Mouse (Mus musculus) neural tube, embryonic 14.5 days (tissue): ENCODE results near the gene Gab2. TPM values are rescaled to one million over a fixed set of nuclear protein-coding genes. Genes with fewer than 3 reads are reported as not detected.

Experiments
- ATAC-seq: fragments of 200-750 bp; cut with Nextera tagmentation; 2 replicates; pipeline ENCODE4 v1.8.0; 2017; ENCODE audit warnings: low read depth, mild to moderate bottlenecking, moderate TSS enrichment, moderate library complexity
- H3K27ac ChIP-seq: fragments of 300-500 bp; sonication (generic); 2 replicates; pipeline ENCODE4 v1.5.1; 2014; ENCODE audit warnings: low read depth, mild to moderate bottlenecking, control low read depth, low read length, moderate library complexity, mixed read lengths
- H3K27me3 ChIP-seq: fragments of 300-500 bp; sonication (generic); 2 replicates; pipeline ENCODE4 v1.6.1; 2014; ENCODE audit warnings: low read length; ENCODE audit not compliant: control insufficient read depth, insufficient read depth
- H3K36me3 ChIP-seq: fragments of 300-500 bp; sonication (generic); 2 replicates; pipeline ENCODE4 v1.6.1; 2014; ENCODE audit warnings: low read length, mixed read lengths; ENCODE audit not compliant: control insufficient read depth, insufficient read depth
- H3K4me1 ChIP-seq: fragments of 300-500 bp; sonication (generic); 2 replicates; pipeline ENCODE4 v1.6.1; 2014; ENCODE audit warnings: low read length; ENCODE audit not compliant: control insufficient read depth, insufficient read depth
- H3K4me2 ChIP-seq: fragments of 300-500 bp; sonication (generic); 2 replicates; pipeline ENCODE4 v1.6.1; 2014; ENCODE audit warnings: mild to moderate bottlenecking, low read depth, low read length, control low read depth
- H3K4me3 ChIP-seq: fragments of 300-500 bp; sonication (generic); 2 replicates; pipeline ENCODE4 v1.5.1; 2014; ENCODE audit warnings: low read depth, low read length, control low read depth, mixed read lengths
- H3K9ac ChIP-seq: fragments of 300-500 bp; sonication (generic); replicated peaks from 2 replicates; pipeline ENCODE4 v1.6.1; 2014; ENCODE audit warnings: low read depth, mild to moderate bottlenecking, control low read depth, low read length, mixed read lengths
- H3K9me3 ChIP-seq: fragments of 300-500 bp; sonication (generic); 2 replicates; pipeline ENCODE4 v1.6.1; 2016; ENCODE audit warnings: low read length; ENCODE audit not compliant: control insufficient read depth
- WGBS: fragments of 180-500 bp; shearing (Covaris S2); extraction: QIAGEN DNeasy Blood & Tissue Kit; methylation state at CpG from one replicate; pipeline ENCODE4 v1.1.7; 2014; 5-methylcytosine and 5-hydroxymethylcytosine counted together
- polyA plus RNA-seq: library from polyadenylated mRNA; unstranded; fragments of >200 nt; fragmentation: Nextera tagmentation; extraction: Ambion mirVana; gene quantifications from 2 replicates; pipeline ENCODE4 v1.2.1, GENCODE M21; 2014

Gab2 gene
- 13.8 and 18.1 TPM in 2 replicates for polyA plus RNA-seq

DNA sequence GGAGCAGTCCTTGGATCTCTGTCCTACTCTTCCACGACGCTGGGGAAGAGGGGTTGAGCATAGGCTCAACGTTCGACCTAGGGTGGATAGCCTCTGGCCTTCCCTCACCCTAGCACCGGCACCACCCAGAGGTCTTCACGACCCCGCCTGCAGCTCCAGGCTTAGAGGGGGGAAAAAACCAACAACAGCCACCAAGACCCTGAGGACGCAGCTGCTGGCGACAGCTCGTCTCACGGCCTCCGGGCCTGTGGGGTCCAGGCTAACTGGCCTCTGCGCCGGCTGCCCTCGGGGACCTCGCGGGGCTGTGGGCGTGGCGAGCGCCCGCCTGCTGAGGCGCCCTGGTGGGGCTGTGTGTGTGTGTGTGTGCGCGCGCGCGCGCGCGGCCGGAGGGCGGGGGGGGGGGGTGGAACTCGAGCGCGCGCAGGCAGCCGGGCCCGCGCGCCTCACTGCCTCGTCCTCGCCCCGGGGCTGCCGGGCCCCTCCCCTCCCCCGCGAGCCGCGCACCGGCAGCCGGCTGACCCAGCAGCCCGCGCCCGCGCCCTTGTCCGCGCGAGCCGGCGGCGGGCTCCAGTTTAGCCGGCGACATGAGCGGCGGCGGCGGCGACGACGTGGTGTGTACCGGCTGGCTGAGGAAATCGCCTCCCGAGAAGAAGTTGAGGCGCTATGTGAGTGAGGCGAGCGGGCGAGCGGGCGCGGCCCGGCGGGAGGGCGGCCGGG lies at the start of gene Gab2:
TSS of gene Gab2 (plus strand) at position 345 of the 717 bp plus-strand sequence.
- Histone ChIP-seq H3K9ac (peak within 1 kb of the TSS; percentile 93), H3K27ac (peak within 1 kb of the TSS; percentile 85), H3K27me3 (0 out of 2 replicates have a peak, but pooled peaks cover 2% of the 10 kb centered on the region), H3K4me2 (peak within 1 kb of the TSS; percentile 77), H3K4me3 (peak within 1 kb of the TSS; percentile 93), H3K36me3 (no peaks in the 10 kb centered on the region), H3K4me1 (peaks cover 4% of the 10 kb centered on the region; the same call in 1 of the 2 replicates), H3K9me3 (no peaks in the 10 kb centered on the region)
- WGBS, result 1% methylated on average over 45 of the region's 83 CpGs
- peak; percentile 84 for ATAC-seq

DNA sequence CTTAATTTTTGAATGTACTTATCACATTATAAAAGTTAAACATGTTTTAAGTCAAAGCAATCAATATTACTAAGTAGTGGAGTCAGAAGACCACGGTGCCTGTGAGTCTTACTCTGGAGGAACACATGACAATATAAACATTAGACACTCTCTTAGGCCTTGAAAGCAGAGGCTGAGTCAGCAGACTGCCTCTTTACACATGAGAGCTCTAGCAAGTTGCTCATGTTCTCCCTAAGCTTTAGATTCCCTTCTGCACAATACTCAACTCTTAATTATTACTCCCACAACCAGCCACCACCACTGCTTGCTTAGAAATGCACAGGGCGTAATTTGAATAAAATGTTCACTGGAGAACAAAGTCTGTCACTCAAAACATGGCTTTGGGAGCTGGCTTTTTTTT lies 49.0 kb upstream of the Gab2 start:
- ATAC-seq, result no peak
- Histone ChIP-seq H3K36me3 (no peaks in the 10 kb centered on the region), H3K27me3 (no peaks in the 10 kb centered on the region), H3K9me3 (no peaks in the 10 kb centered on the region), H3K4me1 (no peaks in the 10 kb centered on the region), H3K9ac (no peak overlapping the region), H3K4me3 (no peak overlapping the region), H3K4me2 (no peak overlapping the region), H3K27ac (no peak overlapping the region)
- 72% methylated on average over 2 of the region's 2 CpGs for WGBS

DNA sequence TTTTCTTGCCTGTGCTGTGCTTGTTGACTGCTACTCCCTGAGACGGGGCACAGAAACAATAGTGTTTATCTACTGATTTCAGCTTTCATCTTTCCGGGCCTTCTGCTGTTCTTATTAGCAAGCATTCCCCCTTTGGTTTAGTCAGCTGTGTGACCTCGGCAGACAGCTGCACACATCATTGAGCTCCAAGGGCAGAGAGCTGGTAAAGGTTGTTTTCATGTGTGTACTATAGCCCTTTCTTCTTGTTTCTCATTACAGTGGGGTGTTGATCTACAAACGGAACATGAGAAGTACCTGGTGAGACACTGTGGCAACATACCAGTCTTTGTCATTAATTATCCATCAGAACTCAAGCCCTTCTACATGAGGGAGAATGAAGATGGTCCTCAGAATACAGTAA lies 41.7 kb upstream of the Gab2 start:
- H3K4me1 ChIP-seq, result no peaks in the 10 kb centered on the region
- H3K9ac ChIP-seq, result no peak overlapping the region
- no peak overlapping the region for H3K4me3 ChIP-seq
- no peaks in the 10 kb centered on the region for H3K27me3 ChIP-seq
- no peaks in the 10 kb centered on the region for H3K36me3 ChIP-seq
- WGBS, result 78% methylated on average over 4 of the region's 4 CpGs
- no peaks in the 10 kb centered on the region for H3K9me3 ChIP-seq
- H3K4me2 ChIP-seq, result no peak overlapping the region
- H3K27ac ChIP-seq, result no peak overlapping the region
- no peak for ATAC-seq

DNA sequence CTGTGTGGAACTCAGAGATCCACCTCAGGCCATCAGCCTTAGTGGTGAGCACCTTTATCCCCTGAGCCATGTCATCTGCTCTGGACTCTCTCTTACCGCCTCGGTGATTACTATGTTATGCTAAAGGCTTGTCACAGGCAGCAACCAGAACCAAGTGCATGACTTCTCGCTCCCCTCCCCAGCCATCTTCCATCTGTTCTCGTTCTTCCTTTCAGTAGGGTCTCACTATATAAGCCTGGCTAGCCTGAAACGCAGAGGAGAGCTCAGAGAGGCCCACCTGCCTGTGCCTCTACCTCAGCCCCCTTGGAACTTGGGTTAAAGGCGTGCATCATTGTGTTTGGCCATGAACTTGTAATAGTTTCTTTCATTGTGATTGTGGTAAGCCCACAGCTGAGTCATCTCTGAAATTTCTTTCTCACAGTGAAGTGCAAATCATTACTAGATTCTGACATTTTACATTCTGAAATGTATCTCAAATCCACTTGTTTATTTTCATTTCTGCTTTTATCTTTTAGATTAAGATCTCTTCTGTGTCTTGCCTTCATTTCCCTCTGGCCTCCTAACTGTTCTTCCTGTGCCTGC lies 39.4 kb upstream of the Gab2 start:
- WGBS, result 90% methylated on average over 6 of the region's 6 CpGs
- no peak for ATAC-seq

DNA sequence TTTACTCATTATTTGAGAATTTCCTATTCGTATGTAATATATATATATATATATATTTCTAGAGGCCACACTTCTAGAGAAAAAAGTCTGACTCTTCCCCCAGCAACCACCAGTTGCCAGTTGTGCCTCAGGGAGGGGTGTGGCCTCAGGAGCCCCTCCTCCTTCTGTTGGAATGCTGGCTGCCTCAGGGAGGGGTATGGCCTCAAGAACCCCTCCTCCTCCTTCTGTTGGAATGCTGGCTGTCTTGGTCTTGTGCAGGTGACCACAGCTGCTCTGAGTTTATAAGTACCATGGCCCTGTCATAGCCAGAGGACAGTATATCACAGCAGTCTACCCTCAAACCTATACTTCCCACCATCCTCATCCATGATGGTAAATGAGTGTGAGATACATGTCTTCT lies 38.4 kb upstream of the Gab2 start:
- Histone ChIP-seq H3K27ac (no peak overlapping the region), H3K4me3 (no peak overlapping the region), H3K9me3 (no peaks in the 10 kb centered on the region), H3K9ac (no peak overlapping the region), H3K27me3 (no peaks in the 10 kb centered on the region), H3K4me2 (no peak overlapping the region), H3K4me1 (no peaks in the 10 kb centered on the region), H3K36me3 (no peaks in the 10 kb centered on the region)
- whole genome bisulfite sequencing, result 92% methylated on average over 1 of the region's 1 CpGs
- no peak for ATAC-seq

More for the DNA sequence above, 39.4 kb upstream of the Gab2 start:
- Histone ChIP-seq H3K4me2 (no peak overlapping the region), H3K36me3 (no peaks in the 10 kb centered on the region), H3K27me3 (no peaks in the 10 kb centered on the region), H3K27ac (no peak overlapping the region), H3K9me3 (no peaks in the 10 kb centered on the region), H3K9ac (no peak overlapping the region), H3K4me3 (no peak overlapping the region), H3K4me1 (no peaks in the 10 kb centered on the region)

DNA sequence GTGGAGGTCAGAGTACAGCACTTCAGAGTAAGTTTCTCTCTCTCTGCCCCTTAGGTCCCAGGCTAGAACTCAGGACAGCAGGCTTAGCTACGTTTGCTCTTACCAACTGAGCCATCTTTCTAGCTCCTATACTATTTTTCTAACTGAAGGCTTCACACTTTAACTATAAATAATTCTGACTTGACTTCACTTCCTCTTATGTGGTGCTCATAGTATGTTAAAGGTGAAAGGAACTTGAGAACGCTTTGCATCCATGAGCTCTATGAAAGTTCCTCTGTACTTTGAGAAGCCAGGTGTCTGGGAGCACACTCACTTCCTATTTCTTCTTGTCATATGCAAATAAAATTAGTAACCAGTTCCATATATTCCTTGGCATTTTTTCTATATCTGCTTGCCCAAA lies 20.4 kb upstream of the Gab2 start:
- Histone ChIP-seq H3K4me2 (no peak overlapping the region), H3K9ac (no peak overlapping the region), H3K9me3 (no peaks in the 10 kb centered on the region), H3K4me3 (no peak overlapping the region), H3K27ac (no peak overlapping the region), H3K4me1 (no peaks in the 10 kb centered on the region), H3K27me3 (no peaks in the 10 kb centered on the region), H3K36me3 (no peaks in the 10 kb centered on the region)
- no peak for ATAC-seq
- 87% methylated on average over 2 of the region's 2 CpGs for WGBS

DNA sequence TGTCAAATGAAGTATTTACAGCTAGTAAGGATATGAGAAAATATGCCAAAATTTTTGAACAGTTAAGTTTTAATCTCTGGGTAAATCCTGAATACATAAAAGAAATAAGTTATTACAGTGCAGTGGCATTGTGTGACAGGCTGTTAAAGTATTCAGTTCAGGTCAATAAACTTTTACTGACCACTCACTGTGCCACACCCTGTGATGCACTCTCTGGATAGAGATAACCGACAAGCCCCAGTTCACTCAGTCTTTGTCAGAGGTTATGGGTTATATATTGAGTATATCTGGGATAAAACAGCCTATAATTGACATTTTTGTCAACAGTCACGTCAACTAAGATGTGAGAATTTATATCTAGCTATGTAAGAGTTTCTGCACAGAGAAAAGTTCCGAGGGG lies 9.9 kb upstream of the Gab2 start:
- 70% methylated on average over 3 of the region's 3 CpGs for WGBS
- no peak overlapping the region for H3K4me3 ChIP-seq
- H3K27me3 ChIP-seq, result no peaks in the 10 kb centered on the region
- no peak overlapping the region for H3K4me2 ChIP-seq
- no peak for ATAC-seq
- no peaks in the 10 kb centered on the region for H3K9me3 ChIP-seq
- no peaks in the 10 kb centered on the region for H3K36me3 ChIP-seq
- H3K9ac ChIP-seq, result no peak overlapping the region
- H3K27ac ChIP-seq, result no peak overlapping the region
- H3K4me1 ChIP-seq, result no peaks in the 10 kb centered on the region

DNA sequence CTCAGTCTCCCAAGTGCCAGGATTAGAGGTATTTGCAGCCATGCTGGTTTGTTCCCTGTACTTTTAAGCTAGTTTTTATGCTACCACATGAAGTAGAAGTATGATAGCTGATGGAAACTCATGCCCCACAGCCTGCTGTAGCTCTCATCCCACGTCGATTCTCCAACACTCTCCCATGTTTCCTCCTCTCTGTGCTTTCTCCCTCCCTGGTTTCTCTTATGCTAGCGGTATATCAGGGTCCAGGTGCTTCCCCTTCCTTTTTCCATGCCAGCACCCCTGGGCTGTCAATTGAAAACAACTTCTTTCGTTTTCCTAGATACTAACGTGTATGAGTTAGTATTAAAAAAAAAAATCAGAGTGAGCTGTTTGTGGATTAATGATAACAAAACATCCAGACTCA lies 9.3 kb upstream of the Gab2 start:
- Histone ChIP-seq H3K4me1 (no peaks in the 10 kb centered on the region), H3K4me2 (no peak overlapping the region), H3K36me3 (no peaks in the 10 kb centered on the region), H3K9me3 (no peaks in the 10 kb centered on the region), H3K4me3 (no peak overlapping the region), H3K27me3 (no peaks in the 10 kb centered on the region), H3K9ac (no peak overlapping the region), H3K27ac (no peak overlapping the region)
- 87% methylated on average over 5 of the region's 5 CpGs for WGBS
- no peak for ATAC-seq

DNA sequence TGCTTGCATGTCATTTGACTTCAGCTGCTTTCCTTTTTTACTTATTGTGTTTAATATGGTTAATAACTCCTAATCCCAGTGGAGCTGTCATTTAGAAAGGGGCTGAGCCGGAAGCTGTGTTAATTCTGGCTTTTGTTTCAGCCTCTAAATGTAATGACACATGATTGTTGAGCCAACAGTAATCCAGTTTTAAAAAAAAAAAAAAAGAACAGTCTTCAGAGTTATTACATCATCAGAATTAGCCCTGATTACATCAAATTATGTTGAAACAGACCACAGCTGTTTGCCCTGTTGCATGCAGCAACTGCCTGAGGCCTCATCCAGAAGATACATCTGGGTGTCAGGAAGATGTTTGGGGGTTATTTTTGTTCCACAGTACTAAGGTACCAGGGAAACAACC lies 6.4 kb upstream of the Gab2 start:
- no peaks in the 10 kb centered on the region for H3K27me3 ChIP-seq
- WGBS, result 49% methylated on average over 1 of the region's 1 CpGs

More for the DNA sequence above, 6.4 kb upstream of the Gab2 start:
- Histone ChIP-seq H3K9ac (no peak overlapping the region), H3K4me3 (no peak overlapping the region), H3K36me3 (no peaks in the 10 kb centered on the region), H3K4me1 (no peaks in the 10 kb centered on the region), H3K27ac (no peak overlapping the region), H3K4me2 (no peak overlapping the region), H3K9me3 (no peaks in the 10 kb centered on the region)
- ATAC-seq, result no peak
